Mouse (Mus musculus): ENCODE results near the gene P2rx6.
"Not testable (repeated sequence)": the region's sequence is repeated elsewhere in the genome, so short reads cannot be mapped to it uniquely, and the experiment has no call there.

P2rx6 gene

GRCm38 (mm10) chr16:17561751-17562208 is at the start of gene P2rx6:
TSS of gene P2rx6 (plus strand) at chr16:17561885.
- peak in 1 of 2 experiments; percentile 17 for DNase-seq

GRCm38 (mm10) chr16:17518910-17519309 is 42.8 kb upstream of the P2rx6 start:
- no peak for DNase-seq

- DNase-seq = no peak
These were observed 37.5 kb upstream of the P2rx6 start for GRCm38 (mm10) chr16:17524156-17524555.

- no peak for DNase-seq
These were observed 36.2 kb upstream of the P2rx6 start for GRCm38 (mm10) chr16:17525524-17525923.

GRCm38 (mm10) chr16:17526223-17526622 is 35.5 kb upstream of the P2rx6 start:
- DNase-seq = peak; percentile 57 to 62

GRCm38 (mm10) chr16:17527606-17528005 is 34.1 kb upstream of the P2rx6 start:
- DNase-seq = no peak

GRCm38 (mm10) chr16:17528276-17528675 is 33.4 kb upstream of the P2rx6 start:
- no peak for DNase-seq

- no peak for DNase-seq
These were observed 31.6 kb upstream of the P2rx6 start for GRCm38 (mm10) chr16:17529981-17530586.

GRCm38 (mm10) chr16:17530640-17531288 is 30.9 kb upstream of the P2rx6 start, which contains the start of gene Thap7:
TSS of gene Thap7 (minus strand) at chr16:17531136.
- peak; percentile 95 for DNase-seq

- peak in 1 of 2 experiments; percentile 64 for DNase-seq
These were observed 29.4 kb upstream of the P2rx6 start for GRCm38 (mm10) chr16:17532271-17532670.

- DNase-seq = no peak
These were observed 28.9 kb upstream of the P2rx6 start for GRCm38 (mm10) chr16:17532676-17533329.

GRCm38 (mm10) chr16:17536584-17536983 is 25.1 kb upstream of the P2rx6 start:
- DNase-seq = no peak

GRCm38 (mm10) chr16:17542632-17543031 is 19.1 kb upstream of the P2rx6 start:
- no peak for DNase-seq

GRCm38 (mm10) chr16:17552837-17553236 is 8.8 kb upstream of the P2rx6 start:
- no peak for DNase-seq

GRCm38 (mm10) chr16:17553910-17554685 is 7.6 kb upstream of the P2rx6 start:
- DNase-seq = peak; percentile 78 to 89

- not testable (repeated sequence) for DNase-seq
These were observed 7.0 kb upstream of the P2rx6 start for GRCm38 (mm10) chr16:17554702-17555101.

GRCm38 (mm10) chr16:17556180-17556579 is 5.5 kb upstream of the P2rx6 start:
- no peak for DNase-seq

GRCm38 (mm10) chr16:17556907-17557306 is 4.8 kb upstream of the P2rx6 start:
- DNase-seq = no peak

GRCm38 (mm10) chr16:17557947-17558480 is 3.7 kb upstream of the P2rx6 start:
- peak; percentile 59 to 72 for DNase-seq

- no peak for DNase-seq
These were observed 2.9 kb upstream of the P2rx6 start for GRCm38 (mm10) chr16:17558811-17559210.

GRCm38 (mm10) chr16:17559396-17560027 is 2.2 kb upstream of the P2rx6 start:
- DNase-seq = no peak

GRCm38 (mm10) chr16:17561128-17561750 is 446 bp upstream of the P2rx6 start, which contains the start of gene Lrrc74b:
TSS of gene Lrrc74b (minus strand) at chr16:17561247.
- peak; percentile 20 to 32 for DNase-seq

Measured in kidney, adult 8-10 months (tissue).